Mouse (Mus musculus): ENCODE measurements around the gene Ablim1.

The Ablim1 gene

DNA sequence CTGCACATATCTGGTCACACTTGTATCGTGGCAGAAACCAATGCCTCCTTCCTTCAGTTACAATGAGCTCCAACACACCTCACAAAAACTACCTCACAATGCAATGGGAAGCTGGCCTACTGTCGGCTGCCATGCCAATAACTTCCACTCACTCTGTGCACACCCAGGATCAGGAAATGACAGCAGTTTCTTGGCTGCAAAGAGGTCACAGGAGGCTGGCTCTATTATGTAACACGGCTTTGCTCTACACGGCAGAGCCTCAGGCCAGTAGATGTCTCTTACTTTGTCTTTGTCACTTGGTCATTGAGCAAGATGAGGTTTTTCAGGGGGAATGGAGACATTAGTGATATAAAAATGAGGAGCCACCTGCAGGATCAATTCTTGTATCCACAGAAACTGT lies 126.2 kb downstream of the Ablim1 start:
- DNase-seq (ENCODE audit: low spot score in 2 of 2), result no peak

GRCm38 (mm10) chr19:57185021-57185420 lies 129.7 kb downstream of the Ablim1 start:
- DNase-seq (ENCODE audit: low spot score in 2 of 2), result no peak

- DNase-seq (ENCODE audit: low spot score in 2 of 2), result no peak
Measured at GRCm38 (mm10) chr19:57182938-57183720, 131.6 kb downstream of the Ablim1 start.

- DNase-seq (ENCODE audit: low spot score in 2 of 2), result no peak
Measured at GRCm38 (mm10) chr19:57181852-57182528, 132.7 kb downstream of the Ablim1 start.

DNA sequence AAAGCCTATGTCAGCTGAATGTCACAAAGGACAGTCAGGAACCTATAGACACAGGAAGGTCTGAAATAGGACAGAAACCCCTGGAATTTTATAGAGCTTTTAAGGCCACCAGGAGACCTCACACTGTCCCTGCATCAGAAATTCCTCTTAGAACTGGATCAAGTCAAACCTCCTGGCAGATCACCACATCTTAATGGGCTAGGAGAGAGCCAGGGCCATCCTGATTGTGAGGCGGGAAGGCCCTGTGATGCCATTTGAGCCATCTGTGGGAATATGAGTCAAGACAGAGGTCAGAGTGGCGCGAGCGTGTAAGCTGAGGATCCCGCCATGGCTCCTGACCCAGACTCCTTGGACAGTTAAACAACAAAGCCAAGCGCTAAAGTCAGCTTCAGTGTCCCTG lies 133.4 kb downstream of the Ablim1 start:
- no peak for DNase-seq (ENCODE audit: low spot score in 2 of 2)

- no peak for DNase-seq (ENCODE audit: low spot score in 2 of 2)
Measured at GRCm38 (mm10) chr19:57180908-57181307, 133.8 kb downstream of the Ablim1 start.

DNA sequence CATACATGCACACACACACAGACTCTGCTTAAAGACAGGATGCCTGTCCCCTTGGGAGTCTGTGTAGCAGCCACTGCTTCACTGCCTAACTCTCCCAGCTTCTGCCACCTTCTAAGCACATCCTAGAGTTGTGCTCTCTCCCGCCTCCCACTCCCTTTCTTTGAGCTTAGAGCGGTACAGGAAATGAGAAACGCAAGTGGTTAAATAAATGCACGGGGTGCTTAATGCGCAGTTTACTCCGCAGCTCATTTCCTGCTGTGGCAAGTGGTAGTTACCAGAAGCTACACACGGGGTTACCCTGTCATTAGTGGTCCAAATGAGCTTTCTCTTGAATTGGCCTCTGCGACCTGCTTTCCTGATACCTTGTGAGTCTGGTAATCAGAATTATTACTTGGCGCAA lies 134.4 kb downstream of the Ablim1 start:
- no peak for DNase-seq (ENCODE audit: low spot score in 2 of 2)

- no peak for DNase-seq (ENCODE audit: low spot score in 2 of 2)
Measured at GRCm38 (mm10) chr19:57179269-57179668, 135.4 kb downstream of the Ablim1 start.

GRCm38 (mm10) chr19:57177334-57177733 lies 137.4 kb downstream of the Ablim1 start:
- DNase-seq (ENCODE audit: low spot score in 2 of 2), result no peak

DNA sequence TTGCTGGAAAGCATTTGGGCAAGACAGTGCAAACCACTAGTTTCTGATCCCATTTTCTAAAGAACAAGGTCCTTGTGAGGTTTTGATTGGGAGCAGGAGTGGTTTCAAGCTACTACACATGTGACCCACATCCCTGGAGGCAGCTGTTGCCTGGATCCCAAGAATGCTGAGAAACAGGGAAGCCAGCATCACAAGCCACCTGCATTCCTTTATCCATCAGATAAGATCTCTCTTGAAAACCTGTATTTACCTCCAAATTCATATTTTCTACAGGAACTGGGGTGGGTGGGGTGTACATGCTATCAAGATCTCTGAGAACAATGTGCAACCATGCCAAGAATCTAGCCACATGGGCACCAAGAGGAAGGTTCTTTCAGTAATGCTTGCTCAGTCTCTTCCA lies 139.6 kb downstream of the Ablim1 start:
- DNase-seq (ENCODE audit: low spot score in 2 of 2), result no peak

- DNase-seq (ENCODE audit: low spot score in 2 of 2), result no peak
Measured at GRCm38 (mm10) chr19:57174541-57174940, 140.2 kb downstream of the Ablim1 start.

DNA sequence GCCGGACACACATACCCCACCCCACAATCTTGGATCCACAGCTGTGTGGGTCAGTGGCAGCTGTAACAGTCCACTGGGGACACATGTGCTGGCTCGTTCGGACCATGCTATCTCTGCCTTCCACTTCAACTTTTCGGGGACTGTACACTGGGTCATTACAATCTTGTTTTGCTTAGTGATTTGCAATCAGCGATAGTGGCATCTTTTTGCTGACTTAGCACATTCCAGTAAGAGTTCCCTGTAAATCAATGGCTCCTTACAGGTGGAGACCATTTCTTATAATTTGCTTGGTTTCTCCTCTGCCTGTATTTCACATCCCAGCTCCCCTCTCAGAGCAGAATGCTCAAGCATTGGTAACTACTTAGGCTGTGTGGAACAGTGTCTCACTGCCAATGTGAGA lies 140.7 kb downstream of the Ablim1 start:
- DNase-seq (ENCODE audit: low spot score in 2 of 2), result no peak

GRCm38 (mm10) chr19:57172321-57172720 lies 142.4 kb downstream of the Ablim1 start:
- DNase-seq (ENCODE audit: low spot score in 2 of 2), result no peak

- no peak for DNase-seq (ENCODE audit: low spot score in 2 of 2)
Measured at GRCm38 (mm10) chr19:57170880-57171279, 143.8 kb downstream of the Ablim1 start.

- DNase-seq (ENCODE audit: low spot score in 2 of 2), result no peak
Measured at GRCm38 (mm10) chr19:57169485-57169884, 145.2 kb downstream of the Ablim1 start.

GRCm38 (mm10) chr19:57167721-57168120 lies 147.0 kb downstream of the Ablim1 start:
- DNase-seq (ENCODE audit: low spot score in 2 of 2), result no peak

- DNase-seq (ENCODE audit: low spot score in 2 of 2), result no peak
Measured at GRCm38 (mm10) chr19:57164882-57165281, 149.8 kb downstream of the Ablim1 start.

- no peak for DNase-seq (ENCODE audit: low spot score in 2 of 2)
Measured at GRCm38 (mm10) chr19:57163315-57163714, 151.4 kb downstream of the Ablim1 start.

DNA sequence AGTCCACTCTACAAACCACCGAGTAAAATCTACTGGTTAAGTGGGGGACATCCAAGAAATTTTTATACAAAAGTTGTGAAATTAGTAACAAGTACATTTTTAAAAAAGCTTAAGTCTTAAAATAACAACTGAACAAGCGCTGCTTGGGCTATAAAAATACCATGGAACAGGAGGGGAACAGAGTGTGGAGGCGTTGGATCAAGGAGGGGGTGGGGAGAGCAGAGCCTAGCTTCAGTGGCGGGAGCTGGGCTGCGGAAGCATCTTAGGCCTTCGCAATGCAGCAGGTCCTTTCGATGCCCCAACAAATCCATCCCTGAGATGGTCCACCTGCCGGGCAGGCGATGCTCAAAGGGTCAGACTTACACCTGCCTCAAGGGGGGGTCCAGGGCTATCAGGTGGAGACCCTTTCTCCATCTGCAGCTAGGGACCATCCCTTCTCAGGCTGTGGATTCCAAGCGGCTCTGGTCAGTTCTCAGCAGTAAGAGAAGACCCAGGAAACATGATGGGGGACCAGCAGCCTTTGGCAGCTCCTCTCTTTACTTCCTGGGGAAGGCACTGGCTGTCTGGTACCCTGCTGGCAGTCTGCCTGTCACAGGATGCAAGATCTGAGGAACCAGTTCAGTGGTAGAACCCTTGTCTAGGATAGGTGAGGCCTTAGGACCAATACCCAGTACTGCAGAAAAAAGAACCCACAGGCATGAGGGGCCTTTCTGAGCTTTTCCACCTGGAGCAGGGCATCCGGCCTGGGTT lies 152.6 kb downstream of the Ablim1 start:
- no peak for DNase-seq (ENCODE audit: low spot score in 2 of 2)

- peak in 1 of 2 experiments; percentile 61 for DNase-seq (ENCODE audit: low spot score in 2 of 2)
Measured at GRCm38 (mm10) chr19:57161010-57161660, 153.6 kb downstream of the Ablim1 start.

DNA sequence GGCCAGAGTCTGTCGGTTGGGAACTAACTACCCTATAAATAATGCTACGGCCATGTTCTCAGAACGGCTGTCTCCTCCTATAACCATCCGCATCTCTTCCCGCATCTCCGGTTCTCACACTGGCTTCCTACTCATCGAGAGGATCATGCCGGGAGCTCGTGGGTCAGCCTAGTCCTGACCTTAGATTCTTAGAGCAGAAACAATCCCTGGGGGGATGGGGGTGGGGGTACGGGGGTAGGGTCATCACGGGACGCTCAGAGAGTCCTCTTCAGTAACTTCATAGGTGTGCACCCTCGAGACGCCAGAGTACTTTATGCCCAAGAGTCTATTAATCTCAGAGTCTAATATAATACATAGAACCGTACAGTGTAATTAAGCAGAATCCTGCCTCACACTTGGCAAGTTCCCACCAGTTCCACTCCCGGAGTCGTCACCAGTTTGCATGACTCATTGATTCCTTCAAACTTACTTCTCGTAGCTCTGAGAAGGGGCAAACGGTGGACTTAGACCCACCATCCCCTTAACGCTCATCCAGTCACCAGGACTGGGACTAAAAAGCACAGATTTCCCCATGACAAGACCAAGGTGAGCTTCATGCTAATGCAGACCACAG lies 156.9 kb downstream of the Ablim1 start:
- DNase-seq (ENCODE audit: low spot score in 2 of 2), result no peak

Data from frontal cortex, postnatal 10 days (tissue).